13 mouse cellular contexts compared by ENCODE assay signal in the genomic region with DNA sequence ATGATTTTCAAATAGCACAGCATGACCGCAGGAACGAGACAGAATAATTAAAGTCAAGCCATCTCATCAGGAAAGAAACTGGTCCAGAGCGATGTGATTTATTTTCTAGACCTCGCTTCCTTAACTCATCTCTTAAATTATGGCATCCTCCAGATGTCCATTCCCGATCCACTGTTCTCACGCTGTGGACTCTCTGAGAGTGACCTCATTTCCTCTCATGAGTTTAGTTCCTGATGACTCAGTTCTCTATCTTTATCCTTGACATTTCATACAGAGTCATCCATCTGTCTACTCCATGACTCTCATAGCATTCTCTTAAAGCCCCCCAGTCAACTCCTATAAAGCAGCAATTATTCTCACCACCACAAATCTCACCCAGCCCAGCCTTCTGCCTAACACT.
DNase-seq lines count a peak whose midpoint lies in the region; ATAC-seq and TF ChIP-seq lines count a peak whose summit lies in the region.
"Had no signal": no experiment of that assay in that cellular context is flagged by ENCODE, and none has a peak within 500 bp of the region (broad histone marks: within the 10 kb centered on the region; RNA-seq: fewer than 3 reads in every experiment).

No protein-coding gene starts in this region.

- H3K4me3 ChIP-seq in embryonic facial prominence, embryonic 14.5 days (ENCODE audit: low read depth, low read length) = no peak overlapping the region
- H3K4me3 ChIP-seq in embryonic facial prominence, embryonic 10.5 days = no peak overlapping the region
- no peak overlapping the region for H3K4me3 ChIP-seq in lung, postnatal 0 days (ENCODE audit: low read depth, low read length)
- H3K4me3 ChIP-seq in midbrain, embryonic 16.5 days (ENCODE audit: low read depth, low read length) = no peak overlapping the region
- H3K4me3 ChIP-seq: liver, embryonic 13.5 days had no signal

- H3K27ac ChIP-seq in embryonic facial prominence, embryonic 14.5 days (replicated peaks; ENCODE audit: low read depth, low read length) = no peak overlapping the region
- no peak overlapping the region for H3K27ac ChIP-seq in embryonic facial prominence, embryonic 10.5 days (replicated peaks)
- no peak overlapping the region for H3K27ac ChIP-seq in lung, postnatal 0 days (ENCODE audit: low read length)
- no peak overlapping the region for H3K27ac ChIP-seq in midbrain, embryonic 16.5 days (ENCODE audit: low read length)
- H3K27ac ChIP-seq: liver, embryonic 13.5 days had no signal

- TF ChIP-seq EP300 in lung, postnatal 0 days (IDR thresholded peaks at IDR 0.05) = no peak

- H3K36me3 ChIP-seq in embryonic facial prominence, embryonic 14.5 days (ENCODE audit: control insufficient read depth, insufficient read depth, low read length) = no peaks in the 10 kb centered on the region
- H3K36me3 ChIP-seq in embryonic facial prominence, embryonic 10.5 days (replicated peaks) = no peaks in the 10 kb centered on the region
- no peaks in the 10 kb centered on the region for H3K36me3 ChIP-seq in lung, postnatal 0 days (ENCODE audit: insufficient read depth, low read length)
- no peaks in the 10 kb centered on the region for H3K36me3 ChIP-seq in midbrain, embryonic 16.5 days (ENCODE audit: control insufficient read depth, insufficient read depth, low read length)
- H3K36me3 ChIP-seq: liver, embryonic 13.5 days had no signal

- H3K9me3 ChIP-seq in embryonic facial prominence, embryonic 14.5 days (ENCODE audit: control insufficient read depth, low read length) = 0 out of 2 replicates have a peak, but pooled peaks cover 3% of the 10 kb centered on the region
- no peaks in the 10 kb centered on the region for H3K9me3 ChIP-seq in embryonic facial prominence, embryonic 10.5 days
- H3K9me3 ChIP-seq in lung, postnatal 0 days (ENCODE audit: low read length) = no peaks in the 10 kb centered on the region
- no peaks in the 10 kb centered on the region for H3K9me3 ChIP-seq in midbrain, embryonic 16.5 days (replicated peaks; ENCODE audit: control insufficient read depth, low read length, poor library complexity, severe bottlenecking)
- H3K9me3 ChIP-seq: liver, embryonic 13.5 days had no signal

- WGBS in embryonic facial prominence, embryonic 14.5 days = 81% methylated on average over 6 of the region's 6 CpGs
- 91% methylated on average over 6 of the region's 6 CpGs for WGBS in embryonic facial prominence, embryonic 10.5 days
- 38% methylated on average over 6 of the region's 6 CpGs for WGBS in lung, postnatal 0 days
- 95% methylated on average over 6 of the region's 6 CpGs for WGBS in midbrain, embryonic 16.5 days

- DNase-seq in embryonic facial prominence, embryonic 14.5 days (ENCODE audit: low spot score) = peak; percentile 20
- DNase-seq in embryonic facial prominence, embryonic 10.5 days (ENCODE audit: low spot score) = no peak
- DNase-seq in lung, postnatal 0 days (ENCODE audit: low spot score) = peak; percentile 27
- DNase-seq in lung, postnatal 25 days (ENCODE audit: low spot score) = no peak
- DNase-seq in kidney, adult 9 months = peak; percentile 35
- DNase-seq in skeletal muscle tissue, adult 2 months (ENCODE audit: low read depth, low spot score) = peak; percentile 30
- no peak for DNase-seq in adipocyte (ENCODE audit: low spot score)
- DNase-seq: liver, embryonic 13.5 days; lung, postnatal 14 days; thymus, postnatal 25 days had no signal

- no peak for TF ChIP-seq CTCF in lung, postnatal 0 days (IDR thresholded peaks at IDR 0.05)

- H3K9ac ChIP-seq in embryonic facial prominence, embryonic 14.5 days (ENCODE audit: low read depth, low read length) = no peak overlapping the region
- no peak overlapping the region for H3K9ac ChIP-seq in lung, postnatal 0 days (replicated peaks; ENCODE audit: low read depth)
- no peak overlapping the region for H3K9ac ChIP-seq in midbrain, embryonic 16.5 days (ENCODE audit: low read depth, low read length)
- H3K9ac ChIP-seq: liver, embryonic 13.5 days had no signal

- H3K4me1 ChIP-seq in embryonic facial prominence, embryonic 14.5 days (ENCODE audit: control insufficient read depth, insufficient read depth, low read length) = no peaks in the 10 kb centered on the region
- H3K4me1 ChIP-seq in embryonic facial prominence, embryonic 10.5 days = no peaks in the 10 kb centered on the region
- no peaks in the 10 kb centered on the region for H3K4me1 ChIP-seq in lung, postnatal 0 days (ENCODE audit: insufficient read depth, low read depth, low read length)
- no peaks in the 10 kb centered on the region for H3K4me1 ChIP-seq in midbrain, embryonic 16.5 days (ENCODE audit: control insufficient read depth, insufficient read depth, low read length)
- H3K4me1 ChIP-seq: liver, embryonic 13.5 days had no signal

- no peak overlapping the region for H3K4me2 ChIP-seq in embryonic facial prominence, embryonic 14.5 days (ENCODE audit: low read depth, low read length)
- H3K4me2 ChIP-seq in lung, postnatal 0 days (replicated peaks; ENCODE audit: low read depth, low read length) = no peak overlapping the region
- no peak overlapping the region for H3K4me2 ChIP-seq in midbrain, embryonic 16.5 days (ENCODE audit: low read length)
- H3K4me2 ChIP-seq: liver, embryonic 13.5 days; midbrain, embryonic 11.5 days had no signal

- ATAC-seq in embryonic facial prominence, embryonic 14.5 days (ENCODE audit: low read depth) = no peak
- peak; percentile 52 for ATAC-seq in lung, postnatal 0 days
- ATAC-seq in midbrain, embryonic 16.5 days = no peak
- ATAC-seq: inflammation-experienced regulatory T-cells, adult 6 months had no signal

- no peaks in the 10 kb centered on the region for H3K27me3 ChIP-seq in embryonic facial prominence, embryonic 14.5 days (replicated peaks; ENCODE audit: control insufficient read depth, insufficient read depth, low read length)
- H3K27me3 ChIP-seq in embryonic facial prominence, embryonic 10.5 days (replicated peaks; ENCODE audit: low read depth, poor library complexity, severe bottlenecking) = no peaks in the 10 kb centered on the region
- no peaks in the 10 kb centered on the region for H3K27me3 ChIP-seq in lung, postnatal 0 days (replicated peaks; ENCODE audit: insufficient read depth, low read length)
- no peaks in the 10 kb centered on the region for H3K27me3 ChIP-seq in midbrain, embryonic 16.5 days (ENCODE audit: control insufficient read depth, insufficient read depth, low read depth, low read length)
- H3K27me3 ChIP-seq: liver, embryonic 13.5 days had no signal

Comparison
In these comparisons a context has a peak if more than half of its experiments do, and no peak if none do; other contexts are left out.
1. DNase-seq: peak in embryonic facial prominence, embryonic 14.5 days (single experiment), lung, postnatal 0 days (single experiment), kidney, adult 9 months (single experiment) and skeletal muscle tissue, adult 2 months (single experiment); none in embryonic facial prominence, embryonic 10.5 days (single experiment), lung, postnatal 25 days (single experiment) and adipocyte (single experiment).